Mouse (Mus musculus): ENCODE data around the gene Cnpy1.

- TF ChIP-seq CTCF (IDR thresholded peaks at IDR 0.05; ENCODE audit: low read depth) (no peak), EP300 (optimal IDR thresholded peaks at IDR 0.05) (no peak)
Observed at GRCm38 (mm10) chr5:28173674-28174073, 71.9 kb downstream of the Cnpy1 start.

Measured in stomach, postnatal 0 days (tissue).